Mouse (Mus musculus) neural tube, embryonic 13.5 days (tissue): ENCODE measurements at regions not wholly inside any gene's neighbourhood (a gene's known extent, or its start where the extent isn't known, plus 50 kb on each side); places are given as distances from the start of the nearest gene placed in this dataset.

Experiments used
- ATAC-seq: fragments of 200-750 bp; cut with Nextera tagmentation; 2 replicates; pipeline ENCODE4 v1.8.0; 2017; ENCODE audit warnings: low read depth, mild to moderate bottlenecking, moderate TSS enrichment, moderate library complexity
- H3K27ac ChIP-seq: fragments of 300-500 bp; sonication (generic); replicated peaks from 2 replicates; pipeline ENCODE4 v1.5.1; 2015; ENCODE audit warnings: moderate library complexity, mild to moderate bottlenecking, inconsistent platforms
- H3K27me3 ChIP-seq: fragments of 300-500 bp; sonication (generic); 2 replicates; pipeline ENCODE4 v1.6.1; 2015; ENCODE audit warnings: mild to moderate bottlenecking, inconsistent platforms
- H3K36me3 ChIP-seq: fragments of 300-500 bp; sonication (generic); 2 replicates; pipeline ENCODE4 v1.6.1; 2015; ENCODE audit warnings: mild to moderate bottlenecking, inconsistent platforms
- H3K4me1 ChIP-seq: fragments of 300-500 bp; sonication (generic); replicated peaks from 2 replicates; pipeline ENCODE4 v1.6.1; 2015; ENCODE audit warnings: inconsistent platforms
- H3K4me2 ChIP-seq: fragments of 300-500 bp; sonication (generic); 2 replicates; pipeline ENCODE4 v1.6.1; 2015; ENCODE audit warnings: inconsistent platforms, mild to moderate bottlenecking, moderate library complexity
- H3K4me3 ChIP-seq: fragments of 300-500 bp; sonication (generic); 2 replicates; pipeline ENCODE4 v1.5.1; 2015; ENCODE audit warnings: mild to moderate bottlenecking, inconsistent platforms
- H3K9ac ChIP-seq: fragments of 300-500 bp; sonication (generic); 2 replicates; pipeline ENCODE4 v1.6.1; 2015; ENCODE audit warnings: moderate library complexity, mild to moderate bottlenecking, inconsistent platforms
- H3K9me3 ChIP-seq: fragments of 300-500 bp; sonication (generic); 2 replicates; pipeline ENCODE4 v1.6.1; 2016; ENCODE audit warnings: inconsistent platforms
- WGBS: fragments of 180-500 bp; shearing (Covaris S2); methylation state at CpG from one replicate; pipeline ENCODE4 v1.1.7; 2015; 5-methylcytosine and 5-hydroxymethylcytosine counted together

DNA sequence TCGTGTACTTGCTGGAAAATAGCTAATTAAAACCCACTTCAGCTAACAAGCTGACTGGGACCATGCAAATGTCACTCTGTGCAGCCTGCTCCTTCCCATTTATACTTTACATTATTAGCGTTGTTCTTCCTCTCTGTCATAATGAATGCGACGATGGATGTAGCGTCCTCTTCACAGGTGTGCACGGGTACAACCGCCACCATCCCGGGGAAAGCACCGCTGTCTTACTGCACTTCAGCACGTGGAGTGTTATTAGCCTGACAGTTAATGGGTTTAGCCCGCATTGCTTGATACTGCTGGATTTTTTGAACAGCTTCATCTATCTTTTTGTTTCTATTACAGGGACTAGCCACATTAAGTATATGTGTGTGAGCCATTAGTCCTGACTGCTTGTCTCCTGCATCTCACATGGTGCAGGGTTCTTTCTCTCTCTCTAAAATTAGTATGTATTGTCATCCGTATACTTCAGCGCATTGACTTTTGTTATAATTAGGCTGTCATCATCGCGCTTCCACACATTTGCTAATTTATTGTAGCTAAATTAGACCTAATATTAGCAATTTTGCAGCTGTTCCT is 383.0 kb downstream of the Rnf144b start:
- 72% methylated on average over 15 of the region's 15 CpGs for WGBS
- ATAC-seq = no peak
- H3K27ac ChIP-seq = no peak overlapping the region
- no peaks in the 10 kb centered on the region for H3K27me3 ChIP-seq
- H3K4me1 ChIP-seq = no peaks in the 10 kb centered on the region
- H3K9ac ChIP-seq = no peak overlapping the region
- no peaks in the 10 kb centered on the region for H3K36me3 ChIP-seq
- no peaks in the 10 kb centered on the region for H3K9me3 ChIP-seq
- H3K4me2 ChIP-seq = no peak overlapping the region
- H3K4me3 ChIP-seq = no peak overlapping the region

- Histone ChIP-seq H3K4me2 (no peak overlapping the region), H3K4me3 (no peak overlapping the region), H3K36me3 (no peaks in the 10 kb centered on the region), H3K27ac (no peak overlapping the region), H3K9ac (no peak overlapping the region), H3K4me1 (no peaks in the 10 kb centered on the region), H3K9me3 (no peaks in the 10 kb centered on the region), H3K27me3 (no peaks in the 10 kb centered on the region)
- ATAC-seq = no peak
- WGBS = 91% methylated on average over 1 of the region's 1 CpGs
Measured at GRCm38 (mm10) chr13:47532935-47533334, 410.5 kb downstream of the Rnf144b start.

DNA sequence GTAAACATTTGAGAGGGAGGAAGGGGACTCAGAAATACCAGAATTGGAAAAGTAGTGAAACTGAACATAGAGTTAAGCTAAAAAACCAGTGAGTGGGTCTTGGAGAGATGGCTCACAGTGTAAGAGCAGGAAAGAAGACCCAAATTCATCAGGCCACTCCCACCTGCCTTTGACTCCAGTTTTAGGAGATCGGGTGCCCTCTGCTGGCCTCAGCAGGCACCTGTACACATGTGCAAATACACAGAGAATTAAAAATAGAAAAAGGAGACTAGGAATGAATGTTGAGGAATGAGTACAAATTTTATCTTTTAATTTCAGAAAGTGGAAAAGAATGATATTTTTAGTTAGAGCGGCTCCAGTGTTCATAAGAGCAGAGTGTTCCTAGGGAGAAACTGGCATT is 414.7 kb downstream of the Rnf144b start:
- Histone ChIP-seq H3K27me3 (no peaks in the 10 kb centered on the region), H3K27ac (no peak overlapping the region), H3K9me3 (no peaks in the 10 kb centered on the region), H3K4me3 (no peak overlapping the region), H3K36me3 (no peaks in the 10 kb centered on the region), H3K4me2 (no peak overlapping the region), H3K9ac (no peak overlapping the region), H3K4me1 (no peaks in the 10 kb centered on the region)
- 97% methylated on average over 2 of the region's 2 CpGs for WGBS
- ATAC-seq = no peak

DNA sequence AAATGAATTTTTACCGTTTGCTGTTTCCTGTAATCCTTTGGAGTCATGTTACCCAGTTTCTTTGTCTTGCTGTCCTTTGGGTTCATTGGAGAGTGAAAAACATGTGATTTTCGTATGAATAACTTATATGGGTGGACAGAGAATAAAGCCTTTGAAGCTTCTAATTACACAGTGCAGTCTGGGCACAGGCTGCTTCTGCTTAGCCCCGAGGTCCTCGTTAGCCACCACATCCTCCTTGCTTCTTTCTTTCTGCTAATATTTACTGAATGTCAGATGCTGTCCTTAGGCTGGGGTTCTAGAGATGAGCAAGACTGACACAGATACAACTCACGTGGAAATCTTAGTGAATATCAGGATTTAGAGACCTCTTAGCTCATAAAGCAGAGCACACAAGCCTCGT is 427.2 kb downstream of the Rnf144b start:
- no peak overlapping the region for H3K4me3 ChIP-seq
- no peak for ATAC-seq
- H3K9me3 ChIP-seq = no peaks in the 10 kb centered on the region
- no peaks in the 10 kb centered on the region for H3K4me1 ChIP-seq
- no peaks in the 10 kb centered on the region for H3K36me3 ChIP-seq
- no peaks in the 10 kb centered on the region for H3K27me3 ChIP-seq
- H3K9ac ChIP-seq = no peak overlapping the region
- no peak overlapping the region for H3K4me2 ChIP-seq
- WGBS = 52% methylated on average over 6 of the region's 6 CpGs
- H3K27ac ChIP-seq = no peak overlapping the region

DNA sequence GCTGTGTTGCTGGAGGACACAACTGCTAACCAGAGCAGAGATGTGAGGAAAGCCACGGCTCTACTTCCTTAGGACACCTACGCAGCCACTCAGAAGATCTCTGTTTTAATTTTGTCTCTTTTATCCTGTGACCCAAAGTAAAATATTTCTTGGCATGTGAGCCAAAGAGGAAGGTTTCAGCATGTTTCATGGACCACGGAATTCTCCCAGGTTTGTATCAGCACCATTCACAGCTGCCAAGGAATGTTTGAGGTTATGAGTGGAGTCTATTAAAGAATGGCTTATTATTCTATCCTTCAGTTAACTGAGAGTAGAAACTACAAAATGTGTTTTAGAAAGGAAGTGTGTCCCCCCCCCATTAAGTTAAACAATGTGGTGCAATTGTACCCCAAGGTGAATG is 429.8 kb downstream of the Rnf144b start:
- ATAC-seq = no peak
- H3K27ac ChIP-seq = no peak overlapping the region
- no peaks in the 10 kb centered on the region for H3K9me3 ChIP-seq
- no peak overlapping the region for H3K4me3 ChIP-seq
- no peaks in the 10 kb centered on the region for H3K36me3 ChIP-seq
- no peaks in the 10 kb centered on the region for H3K4me1 ChIP-seq
- WGBS = 88% methylated on average over 3 of the region's 3 CpGs
- H3K4me2 ChIP-seq = no peak overlapping the region
- no peak overlapping the region for H3K9ac ChIP-seq
- H3K27me3 ChIP-seq = no peaks in the 10 kb centered on the region

GRCm38 (mm10) chr13:47554198-47554597 is 431.7 kb downstream of the Rnf144b start:
- H3K27ac ChIP-seq = no peak overlapping the region
- no peaks in the 10 kb centered on the region for H3K36me3 ChIP-seq
- no peak overlapping the region for H3K9ac ChIP-seq
- no peaks in the 10 kb centered on the region for H3K27me3 ChIP-seq
- 78% methylated on average over 1 of the region's 1 CpGs for WGBS
- ATAC-seq = no peak
- H3K4me1 ChIP-seq = no peaks in the 10 kb centered on the region
- no peaks in the 10 kb centered on the region for H3K9me3 ChIP-seq
- no peak overlapping the region for H3K4me2 ChIP-seq
- H3K4me3 ChIP-seq = no peak overlapping the region

DNA sequence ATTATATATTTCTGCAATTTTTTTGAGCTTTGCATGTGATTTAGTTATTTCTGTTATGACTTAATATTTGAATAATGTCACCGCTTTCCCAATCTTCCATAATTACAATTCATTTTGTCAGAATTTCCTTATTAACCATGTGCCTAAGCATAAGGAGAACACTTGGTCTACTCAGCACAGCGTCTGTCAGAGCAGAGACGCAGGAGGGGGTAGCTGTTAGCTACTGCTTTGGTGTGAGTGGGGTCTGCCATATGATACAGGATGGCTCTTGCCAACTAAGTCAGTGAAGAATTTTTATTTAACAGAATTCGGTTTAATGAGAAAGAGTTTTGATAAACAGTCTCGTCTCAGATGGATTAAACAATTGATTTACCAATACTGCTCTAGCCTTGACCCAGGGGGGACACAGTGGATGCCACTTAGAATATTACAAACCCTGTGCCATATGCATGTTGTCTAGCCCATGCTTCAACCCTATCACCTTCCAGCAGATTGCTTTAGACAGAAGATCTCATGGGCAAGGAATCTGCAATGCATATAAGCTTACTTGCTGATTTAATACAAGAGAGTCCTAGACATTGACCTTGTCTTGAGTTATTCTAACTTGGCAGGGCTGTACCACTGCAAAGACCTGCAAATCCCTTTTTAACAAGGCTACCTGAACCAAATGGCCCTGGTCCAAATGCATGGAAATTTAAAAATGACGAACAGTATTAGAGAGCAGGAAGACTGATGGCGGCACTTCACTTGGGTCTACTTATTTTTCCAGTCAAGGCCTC is 434.9 kb downstream of the Rnf144b start:
- Histone ChIP-seq H3K4me1 (no peaks in the 10 kb centered on the region), H3K4me2 (no peak overlapping the region), H3K9ac (no peak overlapping the region), H3K4me3 (no peak overlapping the region), H3K27ac (no peak overlapping the region), H3K9me3 (no peaks in the 10 kb centered on the region), H3K27me3 (no peaks in the 10 kb centered on the region), H3K36me3 (no peaks in the 10 kb centered on the region)
- whole genome bisulfite sequencing = 93% methylated on average over 7 of the region's 7 CpGs
- no peak for ATAC-seq

DNA sequence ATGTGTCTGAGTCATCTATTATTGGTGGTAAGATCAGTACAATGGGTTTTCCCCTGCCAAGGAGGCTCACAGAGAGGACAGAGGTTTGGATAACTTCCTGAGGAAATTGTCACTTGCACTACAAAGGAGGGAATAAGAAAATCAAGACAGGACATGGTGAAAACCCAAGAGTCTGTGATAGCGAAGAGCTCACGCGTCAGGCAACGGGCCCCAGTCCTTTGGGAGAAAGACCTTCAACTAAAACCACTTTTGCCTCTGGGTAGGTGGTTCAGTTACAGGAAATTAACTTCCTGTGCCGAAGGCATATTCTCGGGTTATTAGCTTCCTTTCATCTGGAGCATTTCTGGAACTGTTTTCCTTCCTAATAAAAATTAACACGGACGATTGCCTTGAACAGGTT is 440.4 kb downstream of the Rnf144b start:
- Histone ChIP-seq H3K9ac (no peak overlapping the region), H3K4me3 (no peak overlapping the region), H3K9me3 (no peaks in the 10 kb centered on the region), H3K27ac (no peak overlapping the region), H3K4me1 (no peaks in the 10 kb centered on the region; the same call in 1 of the 2 replicates), H3K27me3 (no peaks in the 10 kb centered on the region), H3K4me2 (no peak overlapping the region), H3K36me3 (no peaks in the 10 kb centered on the region)
- no peak for ATAC-seq
- WGBS = 63% methylated on average over 8 of the region's 8 CpGs

DNA sequence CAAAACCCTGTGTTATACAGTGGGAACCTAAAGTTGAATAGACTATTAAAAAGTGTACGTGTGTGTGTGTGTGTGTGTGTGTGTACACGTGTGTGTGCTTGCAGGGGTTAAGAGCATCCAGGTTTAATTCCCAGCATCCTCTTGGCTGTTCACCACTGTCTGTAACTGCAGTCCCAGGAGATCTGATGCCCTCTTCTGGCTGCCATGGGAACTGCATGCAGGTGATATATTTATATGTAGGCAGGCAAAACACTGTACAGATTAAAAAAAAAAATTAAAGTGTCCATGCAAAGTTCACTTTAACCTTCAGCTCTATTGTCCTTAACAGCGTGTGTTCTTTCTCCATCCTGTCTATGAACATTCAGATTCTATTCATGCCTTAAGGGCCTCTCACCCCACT is 454.1 kb downstream of the Rnf144b start:
- Histone ChIP-seq H3K27me3 (no peaks in the 10 kb centered on the region), H3K4me3 (no peak overlapping the region), H3K9ac (no peak overlapping the region), H3K4me1 (no peaks in the 10 kb centered on the region), H3K36me3 (no peaks in the 10 kb centered on the region), H3K9me3 (no peaks in the 10 kb centered on the region), H3K27ac (no peak overlapping the region), H3K4me2 (no peak overlapping the region)
- no peak for ATAC-seq
- WGBS = 72% methylated on average over 3 of the region's 3 CpGs

- H3K9ac ChIP-seq = no peak overlapping the region
- no peaks in the 10 kb centered on the region for H3K36me3 ChIP-seq
- ATAC-seq = no peak
- no peaks in the 10 kb centered on the region for H3K9me3 ChIP-seq
- H3K4me1 ChIP-seq = no peaks in the 10 kb centered on the region
- no peak overlapping the region for H3K27ac ChIP-seq
- WGBS = 92% methylated on average over 5 of the region's 5 CpGs
- no peak overlapping the region for H3K4me2 ChIP-seq
- no peaks in the 10 kb centered on the region for H3K27me3 ChIP-seq
- no peak overlapping the region for H3K4me3 ChIP-seq
Measured at GRCm38 (mm10) chr13:47580144-47580543, 457.7 kb downstream of the Rnf144b start.

DNA sequence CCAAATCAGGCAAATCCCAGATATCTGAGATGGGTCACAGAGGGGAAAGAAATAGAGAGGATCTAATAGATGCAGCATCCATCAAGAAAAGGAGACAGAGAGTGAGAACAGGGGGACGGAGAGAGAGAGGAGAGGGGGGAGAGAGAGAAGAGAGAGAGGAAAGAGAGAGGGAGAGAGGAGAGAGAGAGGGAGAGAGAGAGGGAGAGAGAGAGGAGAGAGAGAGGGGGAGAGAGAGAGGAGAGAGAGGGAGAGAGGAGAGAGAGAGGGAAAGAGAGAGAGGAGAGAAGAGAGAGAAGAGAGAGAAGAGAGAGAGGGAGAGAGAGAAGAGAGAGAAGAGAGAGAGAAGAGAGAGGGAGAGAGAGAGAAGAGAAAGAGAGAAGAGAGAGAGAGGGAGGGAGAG is 462.7 kb downstream of the Rnf144b start:
- H3K9ac ChIP-seq = no peak overlapping the region
- H3K4me2 ChIP-seq = no peak overlapping the region
- no peaks in the 10 kb centered on the region for H3K9me3 ChIP-seq
- no peak overlapping the region for H3K4me3 ChIP-seq
- WGBS = 67% methylated on average over 1 of the region's 1 CpGs
- H3K27ac ChIP-seq = no peak overlapping the region
- no peaks in the 10 kb centered on the region for H3K36me3 ChIP-seq
- H3K27me3 ChIP-seq = no peaks in the 10 kb centered on the region
- ATAC-seq = no peak
- no peaks in the 10 kb centered on the region for H3K4me1 ChIP-seq

DNA sequence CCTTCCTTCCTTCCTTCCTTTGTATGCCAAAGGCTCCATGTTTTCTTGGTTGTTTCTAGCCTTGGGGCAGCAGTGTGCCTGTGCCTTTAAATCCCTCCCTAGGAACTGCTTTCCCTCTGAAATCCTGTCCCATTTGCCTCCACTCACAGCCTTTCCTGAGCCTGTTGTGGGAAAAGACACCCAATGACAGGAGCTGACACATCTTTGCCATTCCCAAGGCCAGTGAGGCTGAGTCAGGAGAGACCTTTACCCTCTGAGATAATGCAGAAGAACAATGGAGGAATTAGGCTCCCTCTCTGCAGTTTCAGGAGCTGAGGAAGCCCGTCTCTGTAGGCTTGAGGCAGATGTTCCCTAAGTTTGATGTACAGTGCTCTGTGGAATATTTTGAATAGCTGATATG is 480.2 kb downstream of the Rnf144b start:
- 65% methylated on average over 1 of the region's 1 CpGs for WGBS
- Histone ChIP-seq H3K9ac (no peak overlapping the region), H3K9me3 (no peaks in the 10 kb centered on the region), H3K4me1 (peaks cover 13% of the 10 kb centered on the region), H3K27ac (no peak overlapping the region), H3K4me2 (no peak overlapping the region), H3K36me3 (no peaks in the 10 kb centered on the region), H3K4me3 (no peak overlapping the region), H3K27me3 (no peaks in the 10 kb centered on the region)
- no peak for ATAC-seq

GRCm38 (mm10) chr13:47611439-47611838 is 489.0 kb downstream of the Rnf144b start:
- no peak overlapping the region for H3K27ac ChIP-seq
- ATAC-seq = no peak
- H3K4me1 ChIP-seq = peaks cover 8% of the 10 kb centered on the region
- H3K27me3 ChIP-seq = no peaks in the 10 kb centered on the region
- 82% methylated on average over 4 of the region's 4 CpGs for WGBS
- H3K9ac ChIP-seq = no peak overlapping the region
- H3K4me2 ChIP-seq = no peak overlapping the region
- no peaks in the 10 kb centered on the region for H3K36me3 ChIP-seq
- no peaks in the 10 kb centered on the region for H3K9me3 ChIP-seq
- H3K4me3 ChIP-seq = no peak overlapping the region
